Mouse (Mus musculus) cortical plate, adult 2 months (tissue): ENCODE measurements at regions not wholly inside any gene's neighbourhood (a gene's known extent, or its start where the extent isn't known, plus 50 kb on each side); places are given as distances from the start of the nearest gene placed in this dataset.

Source experiments
- CTCF ChIP-seq: fragments of 200-500 bp; IDR thresholded peaks from 2 replicates; pipeline ENCODE4 v1.5.1; 2011; ENCODE audit warnings: mild to moderate bottlenecking, control low read depth, low read length; ENCODE audit not compliant: insufficient read depth; ENCODE audit errors: extremely low read depth
- POLR2A ChIP-seq: fragments of 200-500 bp; IDR thresholded peaks from 2 replicates; pipeline ENCODE4 v1.6.1; 2011; ENCODE audit warnings: mild to moderate bottlenecking, low read length, control low read depth; ENCODE audit not compliant: insufficient read depth; ENCODE audit errors: extremely low read depth

DNA sequence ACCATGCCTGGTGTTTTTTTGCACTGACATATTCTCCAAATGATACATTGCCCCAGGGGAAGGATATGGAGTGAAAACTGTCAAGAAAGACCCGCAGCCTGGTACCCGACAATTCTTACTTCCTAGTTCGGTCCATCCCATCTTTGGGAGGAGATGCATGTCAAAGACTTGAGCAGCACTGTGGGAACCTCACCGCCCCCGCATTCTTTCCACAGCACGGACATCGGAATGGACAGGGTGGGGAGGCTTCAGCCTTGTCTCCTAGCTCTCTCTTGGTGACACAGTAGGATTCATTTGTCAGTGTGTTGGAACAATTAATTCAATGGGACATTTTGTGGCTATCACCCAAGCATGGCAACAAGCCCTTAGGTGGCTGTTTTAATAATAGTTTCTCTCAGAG lies 62.9 kb upstream of the 1700024P04Rik start:
- TF ChIP-seq CTCF (no peak), POLR2A (no peak)
